Mouse (Mus musculus): ENCODE measurements at regions not wholly inside any gene's neighbourhood (a gene's known extent, or its start where the extent isn't known, plus 50 kb on each side); places are given as distances from the start of the nearest gene placed in this dataset.

GRCm38 (mm10) chr3:142934326-142934725 lies 52.5 kb upstream of the Pkn2 start:
- no peaks in the 10 kb centered on the region for H3K36me3 ChIP-seq (replicated peaks; ENCODE audit: insufficient read depth, low read length)
- H3K4me1 ChIP-seq (ENCODE audit: insufficient read depth): no peaks in the 10 kb centered on the region
- H3K4me2 ChIP-seq (ENCODE audit: low read depth, low read length): no peak overlapping the region
- no peaks in the 10 kb centered on the region for H3K27me3 ChIP-seq (ENCODE audit: insufficient read depth, low read length)
- no peak for TF ChIP-seq EP300 (IDR thresholded peaks at IDR 0.05; ENCODE audit: low read depth)
- TF ChIP-seq CTCF (IDR thresholded peaks at IDR 0.05; ENCODE audit: low read depth): no peak
- no peak overlapping the region for H3K4me3 ChIP-seq (ENCODE audit: low read depth, low read length)
- WGBS (ENCODE audit: insufficient replicate concordance): 79% methylated on average over 5 of the region's 5 CpGs
- no peak overlapping the region for H3K27ac ChIP-seq (ENCODE audit: low read depth)
- DNase-seq (no peak), ATAC-seq (no peak)
- no peaks in the 10 kb centered on the region for H3K9me3 ChIP-seq (ENCODE audit: low read length)
- no peak overlapping the region for H3K9ac ChIP-seq (replicated peaks)

GRCm38 (mm10) chr3:142933684-142934259 lies 52.0 kb upstream of the Pkn2 start:
- H3K4me3 ChIP-seq (ENCODE audit: low read depth, low read length): no peak overlapping the region
- H3K9ac ChIP-seq (replicated peaks): no peak overlapping the region
- ATAC-seq (no peak), DNase-seq (no peak)
- H3K9me3 ChIP-seq (ENCODE audit: low read length): no peaks in the 10 kb centered on the region
- H3K27ac ChIP-seq (ENCODE audit: low read depth): no peak overlapping the region
- no peaks in the 10 kb centered on the region for H3K27me3 ChIP-seq (ENCODE audit: insufficient read depth, low read length)
- 61% methylated on average over 5 of the region's 5 CpGs for WGBS (ENCODE audit: insufficient replicate concordance)
- H3K4me2 ChIP-seq (ENCODE audit: low read depth, low read length): no peak overlapping the region
- TF ChIP-seq EP300 (IDR thresholded peaks at IDR 0.05; ENCODE audit: low read depth) (no peak), CTCF (IDR thresholded peaks at IDR 0.05; ENCODE audit: low read depth) (no peak)
- no peaks in the 10 kb centered on the region for H3K4me1 ChIP-seq (ENCODE audit: insufficient read depth)
- no peaks in the 10 kb centered on the region for H3K36me3 ChIP-seq (replicated peaks; ENCODE audit: insufficient read depth, low read length)

Data from liver, postnatal 0 days (tissue).